Mouse (Mus musculus) central nervous system, embryonic 14 days (tissue): ENCODE results near the gene Rab14. TPM values are rescaled to one million over a fixed set of nuclear protein-coding genes. Genes with fewer than 3 reads are reported as not detected.

ENCODE experiments used
- polyA plus RNA-seq: library from polyadenylated mRNA; depleted of rRNA; stranded (reverse); fragments of >200 nt; gene quantifications from 2 replicates; pipeline ENCODE4 v1.2.3, GENCODE M21; 2012; rRNA removed

Rab14 gene
- 167 and 185 TPM in 2 replicates for polyA plus RNA-seq

DNA sequence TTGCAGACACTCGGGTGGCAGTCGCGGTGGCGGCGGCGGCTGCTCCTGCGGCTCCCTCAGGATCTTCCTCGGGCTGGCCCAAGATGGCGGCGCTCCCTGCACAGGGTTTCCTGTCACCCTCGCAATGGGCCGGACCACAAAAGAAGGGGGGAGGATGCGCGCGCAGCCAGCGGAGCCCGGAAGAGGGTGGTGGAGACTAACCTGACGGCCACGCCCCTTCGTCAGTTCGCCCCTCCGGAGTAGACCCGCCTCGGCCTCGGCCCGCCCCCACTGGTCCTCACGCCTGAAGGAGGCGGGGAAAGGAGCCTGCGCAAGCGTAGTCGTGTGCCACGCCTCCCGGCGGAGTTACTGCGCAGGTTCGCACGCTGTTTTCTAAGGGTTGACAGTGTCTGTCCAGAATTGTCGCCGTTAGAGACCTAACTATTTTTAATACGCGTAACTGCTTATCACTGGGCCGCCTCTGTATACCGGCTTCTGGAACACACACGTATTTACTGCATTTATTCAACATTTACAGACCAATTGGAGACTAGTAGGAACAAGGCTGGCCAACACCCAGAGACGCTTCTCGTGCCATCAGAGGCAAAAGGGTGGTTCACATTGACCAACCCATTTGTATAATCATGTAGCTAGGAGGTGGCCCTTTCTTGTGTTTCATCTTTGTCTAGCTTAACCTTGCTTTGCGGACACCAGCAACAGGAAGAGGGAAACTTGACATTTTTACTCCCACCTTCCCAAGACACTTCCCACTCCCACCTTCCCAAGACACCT lies at the start of gene Rab14:
Gene Rab14, minus strand, starts transcription at position 223 of the 771 bp plus-strand sequence.

Other genes starting within 250 kb of the Rab14 start
- 1.4 and 3.7 TPM in 2 replicates for gene Traf1, start 239.3 kb downstream of the Rab14 start, polyA plus RNA-seq
- 0.34 and 0.98 TPM in 2 replicates for gene Hc, start 139.7 kb downstream of the Rab14 start, polyA plus RNA-seq
- gene AI182371, start 99.6 kb downstream of the Rab14 start, polyA plus RNA-seq, result 1.1 and 1.4 TPM in 2 replicates
- gene Cntrl, start 91.6 kb downstream of the Rab14 start, polyA plus RNA-seq, result 32.5 and 38.7 TPM in 2 replicates
- 22.8 and 61.3 TPM in 2 replicates for gene Gsn, start 55.3 kb upstream of the Rab14 start, polyA plus RNA-seq
- gene Stom, start 135.9 kb upstream of the Rab14 start, polyA plus RNA-seq, result 9.4 and 11.2 TPM in 2 replicates
- gene 4930568D16Rik, start 166.6 kb upstream of the Rab14 start, polyA plus RNA-seq, result not detected in 2 replicates
- gene 4930402F06Rik, start 196.1 kb upstream of the Rab14 start, polyA plus RNA-seq, result not detected in 2 replicates